ENCODE assay signal across 8 mouse cellular contexts in genomic region chr4:22357266-22357930, GRCm38 (mm10). TPM values are rescaled to one million over a fixed set of nuclear protein-coding genes. Genes with fewer than 3 reads are reported as not detected.
DNase-seq lines count a peak whose midpoint lies in the region; ATAC-seq and TF ChIP-seq lines count a peak whose summit lies in the region.

Fbxl4 (plus strand) TSS chr4:22357543.

- peak within 1 kb of the TSS; percentile 67 for H3K4me3 ChIP-seq in bone marrow, adult 2 months (replicated peaks; ENCODE audit: control insufficient read depth, low read depth, low read length)
- peak within 1 kb of the TSS; percentile 59 for H3K4me3 ChIP-seq in embryonic facial prominence, embryonic 15.5 days (replicated peaks)
- H3K4me3 ChIP-seq in kidney, embryonic 14.5 days (ENCODE audit: low read length), result peak within 1 kb of the TSS; percentile 76
- peak within 1 kb of the TSS; percentile 72 for H3K4me3 ChIP-seq in limb, embryonic 15.5 days

- peak; percentile 64; the same call in 1 of the 2 replicates for TF ChIP-seq POLR2A in bone marrow, adult 2 months (IDR thresholded peaks at IDR 0.05; ENCODE audit: borderline replicate concordance, control insufficient read depth, low read depth, low read length)

- under 1% methylated on average over 62 of the region's 62 CpGs for WGBS in bone marrow, adult 2 months
- under 1% methylated on average over 62 of the region's 62 CpGs for WGBS in embryonic facial prominence, embryonic 15.5 days
- 0% methylated on average over 45 of the region's 62 CpGs for WGBS in kidney, embryonic 14.5 days
- under 1% methylated on average over 62 of the region's 62 CpGs for WGBS in limb, embryonic 15.5 days

- TF ChIP-seq CTCF in bone marrow, adult 2 months (IDR thresholded peaks at IDR 0.05; ENCODE audit: control insufficient read depth, insufficient read depth, low read length), result no peak

- ATAC-seq in embryonic facial prominence, embryonic 15.5 days (ENCODE audit: insufficient number of reproducible peaks, low FRiP score, low TSS enrichment, low read depth), result peak; percentile 95
- peak; percentile 99 for ATAC-seq in kidney, embryonic 14.5 days (ENCODE audit: low FRiP score, low TSS enrichment)
- peak; percentile 97 for ATAC-seq in limb, embryonic 15.5 days (ENCODE audit: insufficient number of reproducible peaks, low FRiP score, low TSS enrichment, low read depth)

- no peaks in the 10 kb centered on the region for H3K27me3 ChIP-seq in embryonic facial prominence, embryonic 15.5 days
- H3K27me3 ChIP-seq in kidney, embryonic 14.5 days (ENCODE audit: control insufficient read depth, insufficient read depth, low read length), result no peaks in the 10 kb centered on the region
- no peaks in the 10 kb centered on the region for H3K27me3 ChIP-seq in limb, embryonic 15.5 days

- no peaks in the 10 kb centered on the region for H3K36me3 ChIP-seq in embryonic facial prominence, embryonic 15.5 days
- no peaks in the 10 kb centered on the region for H3K36me3 ChIP-seq in kidney, embryonic 14.5 days (ENCODE audit: control insufficient read depth, insufficient read depth, low read length)
- no peaks in the 10 kb centered on the region for H3K36me3 ChIP-seq in limb, embryonic 15.5 days

- DNase-seq in 416B (ENCODE audit: low read depth), result peak; percentile 88
- peak; percentile 86 to 89 for DNase-seq in heart, adult 9 months (ENCODE audit: low spot score in 2 of 2)
- DNase-seq in monocyte, adult 2 months (ENCODE audit: low read depth in 1 of 2, low spot score in 2 of 2), result peak; percentile 33 to 72
- DNase-seq in spleen, postnatal 36 days (ENCODE audit: low spot score in 2 of 2), result peak; percentile 86 to 87

- H3K4me1 ChIP-seq in bone marrow, adult 2 months (ENCODE audit: control insufficient read depth, insufficient read depth, low read length), result peaks cover 2% of the 10 kb centered on the region
- 0 out of 2 replicates have a peak, but pooled peaks cover 11% of the 10 kb centered on the region for H3K4me1 ChIP-seq in embryonic facial prominence, embryonic 15.5 days
- H3K4me1 ChIP-seq in kidney, embryonic 14.5 days (ENCODE audit: control insufficient read depth, insufficient read depth, low read length), result 0 out of 2 replicates have a peak, but pooled peaks cover 4% of the 10 kb centered on the region
- H3K4me1 ChIP-seq in limb, embryonic 15.5 days, result peaks cover 9% of the 10 kb centered on the region

- no peaks in the 10 kb centered on the region for H3K9me3 ChIP-seq in embryonic facial prominence, embryonic 15.5 days (replicated peaks)
- no peaks in the 10 kb centered on the region; the same call in 1 of the 2 replicates for H3K9me3 ChIP-seq in kidney, embryonic 14.5 days (ENCODE audit: control insufficient read depth, low read length)
- no peaks in the 10 kb centered on the region for H3K9me3 ChIP-seq in limb, embryonic 15.5 days

- peak within 1 kb of the TSS; percentile 95 for H3K27ac ChIP-seq in bone marrow, adult 2 months (ENCODE audit: control insufficient read depth, insufficient read depth, low read depth, low read length, poor library complexity)
- H3K27ac ChIP-seq in embryonic facial prominence, embryonic 15.5 days (replicated peaks), result peak within 1 kb of the TSS; percentile 92
- H3K27ac ChIP-seq in kidney, embryonic 14.5 days (ENCODE audit: low read depth, low read length), result peak within 1 kb of the TSS; percentile 93
- H3K27ac ChIP-seq in limb, embryonic 15.5 days, result peak within 1 kb of the TSS; percentile 96

- H3K4me2 ChIP-seq in embryonic facial prominence, embryonic 15.5 days (replicated peaks), result peak within 1 kb of the TSS; percentile 65
- peak within 1 kb of the TSS; percentile 71 for H3K4me2 ChIP-seq in kidney, embryonic 14.5 days (replicated peaks; ENCODE audit: low read depth, low read length)
- H3K4me2 ChIP-seq in limb, embryonic 15.5 days, result peak within 1 kb of the TSS; percentile 58

- peak within 1 kb of the TSS; percentile 65 for H3K9ac ChIP-seq in embryonic facial prominence, embryonic 15.5 days
- peak within 1 kb of the TSS; percentile 83 for H3K9ac ChIP-seq in kidney, embryonic 14.5 days (ENCODE audit: low read depth, low read length)
- peak within 1 kb of the TSS; percentile 66 for H3K9ac ChIP-seq in limb, embryonic 15.5 days

RNA-seq across cellular contexts. Expression of gene Fbxl4, which starts in this region (rescaled TPM):
- 1.6 and 2.0 TPM in 2 replicates for polyA plus RNA-seq in bone marrow, adult 2 months (2011; ENCODE audit: insufficient read depth, insufficient read length, low replicate concordance, missing spikeins)
- polyA plus RNA-seq in embryonic facial prominence, embryonic 15.5 days (2015; fragmentation: Nextera tagmentation; extraction: Ambion mirVana), result 12.7 and 13.5 TPM in 2 replicates
- polyA plus RNA-seq in kidney, embryonic 14.5 days (2014; fragmentation: Nextera tagmentation; extraction: Ambion mirVana), result 9.2 and 12.3 TPM in 2 replicates
- polyA plus RNA-seq in limb, embryonic 15.5 days (2015; fragmentation: Nextera tagmentation; extraction: Ambion mirVana), result 14.2 and 15.7 TPM in 2 replicates

Comparison
In these comparisons a context has a peak if more than half of its experiments do, and no peak if none do; other contexts are left out.
1. Peak in every context shown above with its lines: DNase-seq, ATAC-seq, H3K4me3 ChIP-seq and H3K27ac ChIP-seq.